Mouse (Mus musculus) kidney, adult 2 months (tissue): ENCODE data around the gene Smad6.

Experiments used
- CTCF ChIP-seq: fragments of 200-500 bp; conservative IDR thresholded peaks from 2 replicates; pipeline ENCODE4 v1.5.1; 2011; ENCODE audit warnings: low read depth, mild to moderate bottlenecking, control low read depth, low read length, moderate library complexity, mixed read lengths; ENCODE audit not compliant: insufficient read depth, insufficient read length
- POLR2A ChIP-seq: fragments of 200-500 bp; IDR thresholded peaks from one replicate; pipeline ENCODE4 v1.6.1; 2011; ENCODE audit warnings: low read depth, low read length, control low read depth

DNA sequence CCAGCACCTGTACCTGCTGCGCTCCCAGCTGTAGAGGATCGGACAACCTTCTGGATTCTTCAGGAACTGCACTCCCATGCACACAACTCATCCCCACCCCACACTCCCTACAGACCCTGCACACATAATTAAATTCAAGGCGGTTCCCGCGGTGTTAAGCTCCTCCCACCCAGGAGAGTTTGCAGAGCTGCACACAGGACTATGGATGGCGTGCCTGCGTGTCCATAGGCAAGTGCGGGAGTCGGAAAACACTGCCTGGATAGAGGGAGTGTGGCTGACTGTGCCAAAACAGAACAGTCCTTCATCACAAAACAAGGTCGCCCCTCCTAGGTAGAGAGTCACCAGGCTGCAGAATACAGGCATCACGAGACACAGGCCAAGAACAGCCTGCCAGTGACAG, 45.9 kb downstream of the Smad6 start:
- TF ChIP-seq CTCF (no peak), POLR2A (no peak)
